Mouse (Mus musculus): ENCODE measurements around the gene Thsd7b. TPM values are rescaled to one million over a fixed set of nuclear protein-coding genes. Genes with fewer than 3 reads are reported as not detected.
A peak's percentile ranks its signal among the peaks of the same experiment; 100 is the strongest.
"Not testable (repeated sequence)": the region's sequence is repeated elsewhere in the genome, so short reads cannot be mapped to it uniquely, and the experiment has no call there.

The Thsd7b gene
- polyA plus RNA-seq, 1 experiment from 2014 or later: 3.7 TPM

DNA sequence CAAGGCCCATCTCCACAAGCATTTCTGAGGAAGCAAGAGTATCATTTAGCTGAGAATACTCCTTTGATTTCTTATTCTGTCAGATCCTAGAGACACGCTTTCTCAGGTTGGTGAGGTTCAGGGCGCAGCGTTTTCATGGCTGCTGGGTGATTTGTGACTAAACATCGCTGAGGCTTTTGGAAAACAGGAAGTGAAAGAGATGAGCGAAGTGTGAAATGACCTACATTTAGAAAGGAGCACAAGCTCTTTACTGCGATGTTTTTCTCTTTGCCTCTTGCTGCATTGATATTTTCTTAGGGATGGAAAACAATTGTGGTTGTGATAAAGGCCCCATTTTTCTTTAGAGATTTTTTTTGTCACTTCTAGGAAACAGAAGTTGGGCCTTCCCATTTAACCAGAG lies 351.4 kb downstream of the Thsd7b start:
- Histone ChIP-seq H3K4me2 (ENCODE audit: low read depth, low read length, severe bottlenecking) (no peak overlapping the region), H3K27me3 (ENCODE audit: control insufficient read depth, insufficient read depth, low read length) (no peaks in the 10 kb centered on the region), H3K4me3 (ENCODE audit: low read depth, low read length) (no peak overlapping the region), H3K9me3 (ENCODE audit: control insufficient read depth, low read length) (no peaks in the 10 kb centered on the region), H3K36me3 (ENCODE audit: control insufficient read depth, insufficient read depth, low read length) (no peaks in the 10 kb centered on the region), H3K27ac (ENCODE audit: low read depth, low read length) (no peak overlapping the region), H3K9ac (ENCODE audit: low read length) (no peak overlapping the region), H3K4me1 (replicated peaks; ENCODE audit: control insufficient read depth, insufficient read depth, low read length) (no peaks in the 10 kb centered on the region)
- 88% methylated on average over 6 of the region's 6 CpGs for WGBS
- ATAC-seq (replicated peaks; ENCODE audit: low FRiP score) (no peak), DNase-seq (ENCODE audit: low spot score) (no peak)

DNA sequence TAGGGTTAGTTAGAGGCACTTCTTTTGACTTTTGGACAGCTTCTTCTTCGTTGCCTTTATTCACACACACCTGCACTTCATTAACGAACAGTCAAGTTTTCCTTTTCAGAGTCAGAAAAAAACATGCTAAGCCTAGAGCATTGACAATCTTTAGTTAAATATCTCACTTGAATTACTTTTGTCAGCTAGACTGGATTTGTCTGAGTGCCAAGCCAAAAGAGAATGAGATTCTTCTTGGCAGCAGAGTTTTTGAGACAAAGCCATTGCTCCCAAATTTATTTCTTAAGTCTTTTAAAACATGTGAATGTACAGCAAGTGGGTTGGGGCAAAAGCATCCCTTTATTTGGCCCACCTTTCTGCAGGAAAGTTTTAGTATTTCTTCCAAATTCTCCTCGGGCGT lies 362.0 kb downstream of the Thsd7b start:
- 74% methylated on average over 4 of the region's 4 CpGs for WGBS
- H3K4me1 ChIP-seq (replicated peaks; ENCODE audit: control insufficient read depth, insufficient read depth, low read length): no peaks in the 10 kb centered on the region
- H3K4me2 ChIP-seq (ENCODE audit: low read depth, low read length, severe bottlenecking): no peak overlapping the region
- no peaks in the 10 kb centered on the region for H3K9me3 ChIP-seq (ENCODE audit: control insufficient read depth, low read length)
- no peaks in the 10 kb centered on the region for H3K36me3 ChIP-seq (ENCODE audit: control insufficient read depth, insufficient read depth, low read length)
- no peak for ATAC-seq (replicated peaks; ENCODE audit: low FRiP score)
- no peak for DNase-seq (ENCODE audit: low spot score)
- no peak overlapping the region for H3K27ac ChIP-seq (ENCODE audit: low read depth, low read length)
- no peaks in the 10 kb centered on the region for H3K27me3 ChIP-seq (ENCODE audit: control insufficient read depth, insufficient read depth, low read length)
- no peak overlapping the region for H3K9ac ChIP-seq (ENCODE audit: low read length)
- H3K4me3 ChIP-seq (ENCODE audit: low read depth, low read length): no peak overlapping the region

DNA sequence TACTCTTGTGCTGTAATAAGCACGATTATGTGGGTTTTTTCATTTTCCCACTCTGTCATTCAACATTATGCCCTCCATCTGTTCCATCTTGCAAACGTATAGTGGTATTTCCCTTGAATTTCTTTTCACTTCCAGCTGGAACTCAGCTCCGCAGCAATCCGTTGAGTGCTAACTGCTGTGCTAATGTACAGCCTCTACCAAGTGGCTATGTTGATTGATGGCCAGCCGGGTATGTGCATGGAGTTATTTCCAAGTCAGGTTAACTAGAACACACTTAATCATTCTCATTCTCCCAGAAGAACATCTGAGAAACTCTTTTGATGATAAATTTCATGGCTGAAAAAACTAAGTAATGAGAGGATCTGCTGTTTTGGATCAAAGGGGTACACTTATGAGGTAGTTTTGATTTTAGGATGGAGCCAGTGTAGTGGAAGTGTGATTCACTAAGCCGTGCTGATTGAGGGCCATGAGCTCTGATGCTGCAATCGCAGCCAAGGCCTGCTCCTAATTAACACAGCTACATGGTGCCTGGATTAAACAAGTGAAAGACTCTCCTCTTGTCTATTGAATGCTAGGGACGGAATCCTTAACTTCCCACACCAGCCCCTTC lies 371.3 kb downstream of the Thsd7b start:
- no peaks in the 10 kb centered on the region for H3K9me3 ChIP-seq (ENCODE audit: control insufficient read depth, low read length)
- H3K27ac ChIP-seq (ENCODE audit: low read depth, low read length): peak overlapping the region; percentile 71; the same call in 1 of the 2 replicates
- ATAC-seq (replicated peaks; ENCODE audit: low FRiP score): peak; percentile 94
- no peaks in the 10 kb centered on the region for H3K36me3 ChIP-seq (ENCODE audit: control insufficient read depth, insufficient read depth, low read length)
- H3K4me2 ChIP-seq (ENCODE audit: low read depth, low read length, severe bottlenecking): no peak overlapping the region
- peak; percentile 62 for DNase-seq (ENCODE audit: low spot score)
- H3K27me3 ChIP-seq (ENCODE audit: control insufficient read depth, insufficient read depth, low read length): no peaks in the 10 kb centered on the region
- H3K4me3 ChIP-seq (ENCODE audit: low read depth, low read length): no peak overlapping the region
- WGBS: 31% methylated on average over 8 of the region's 8 CpGs
- no peak overlapping the region for H3K9ac ChIP-seq (ENCODE audit: low read length)
- no peaks in the 10 kb centered on the region; the same call in 1 of the 2 replicates for H3K4me1 ChIP-seq (replicated peaks; ENCODE audit: control insufficient read depth, insufficient read depth, low read length)

DNA sequence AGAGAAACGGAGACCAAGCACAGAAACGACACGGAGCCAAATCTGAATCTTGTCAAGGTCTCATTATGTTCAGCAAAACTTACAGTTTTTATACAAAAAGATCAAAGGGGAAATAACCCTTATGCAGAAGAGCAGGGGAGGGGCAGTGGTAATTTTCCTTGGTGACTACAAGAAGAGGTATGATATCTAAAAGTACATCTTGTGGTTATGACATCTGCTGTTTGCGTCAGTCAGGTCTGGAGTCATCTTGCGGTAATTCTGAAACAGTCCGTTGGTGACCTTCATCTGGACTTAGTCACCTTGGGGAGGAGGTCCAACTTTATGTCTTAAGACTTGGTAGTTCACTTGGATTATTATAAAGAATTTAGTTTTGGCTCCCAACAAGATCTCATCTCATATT lies 378.3 kb downstream of the Thsd7b start:
- H3K9me3 ChIP-seq (ENCODE audit: control insufficient read depth, low read length); DNase-seq (ENCODE audit: low spot score); H3K4me3 ChIP-seq (ENCODE audit: low read depth, low read length); ATAC-seq (replicated peaks; ENCODE audit: low FRiP score); H3K27me3 ChIP-seq (ENCODE audit: control insufficient read depth, insufficient read depth, low read length); H3K4me1 ChIP-seq (replicated peaks; ENCODE audit: control insufficient read depth, insufficient read depth, low read length); H3K9ac ChIP-seq (ENCODE audit: low read length); H3K36me3 ChIP-seq (ENCODE audit: control insufficient read depth, insufficient read depth, low read length); H3K27ac ChIP-seq (ENCODE audit: low read depth, low read length); H3K4me2 ChIP-seq (ENCODE audit: low read depth, low read length, severe bottlenecking): not testable (repeated sequence)
- WGBS: 97% methylated on average over 6 of the region's 6 CpGs

DNA sequence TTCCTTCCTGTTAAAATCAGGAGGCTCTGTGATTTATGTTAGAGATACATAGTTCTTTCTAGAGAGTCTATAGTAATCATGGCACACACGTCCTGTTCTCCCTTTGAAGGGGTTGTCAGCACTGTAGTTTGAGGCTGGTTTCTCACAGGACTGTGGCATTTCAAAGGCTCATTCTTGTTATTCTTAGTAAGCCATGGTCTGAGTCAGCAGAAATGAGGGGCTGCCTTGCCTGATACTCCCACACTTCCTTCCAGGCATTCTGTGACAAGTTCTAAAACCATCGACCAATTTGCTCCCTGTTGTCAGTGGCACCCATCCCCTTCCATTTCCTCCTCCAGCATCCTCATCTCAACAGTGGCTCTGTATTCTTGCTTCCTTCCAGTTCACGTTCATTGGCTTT lies 384.9 kb downstream of the Thsd7b start:
- Histone ChIP-seq H3K27me3 (ENCODE audit: control insufficient read depth, insufficient read depth, low read length) (no peaks in the 10 kb centered on the region), H3K27ac (ENCODE audit: low read depth, low read length) (no peak overlapping the region), H3K4me1 (replicated peaks; ENCODE audit: control insufficient read depth, insufficient read depth, low read length) (no peaks in the 10 kb centered on the region), H3K9ac (ENCODE audit: low read length) (no peak overlapping the region), H3K4me2 (ENCODE audit: low read depth, low read length, severe bottlenecking) (no peak overlapping the region), H3K36me3 (ENCODE audit: control insufficient read depth, insufficient read depth, low read length) (no peaks in the 10 kb centered on the region), H3K4me3 (ENCODE audit: low read depth, low read length) (no peak overlapping the region), H3K9me3 (ENCODE audit: control insufficient read depth, low read length) (no peaks in the 10 kb centered on the region)
- DNase-seq (ENCODE audit: low spot score): no peak
- no peak for ATAC-seq (replicated peaks; ENCODE audit: low FRiP score)
- 76% methylated on average over 3 of the region's 3 CpGs for WGBS

DNA sequence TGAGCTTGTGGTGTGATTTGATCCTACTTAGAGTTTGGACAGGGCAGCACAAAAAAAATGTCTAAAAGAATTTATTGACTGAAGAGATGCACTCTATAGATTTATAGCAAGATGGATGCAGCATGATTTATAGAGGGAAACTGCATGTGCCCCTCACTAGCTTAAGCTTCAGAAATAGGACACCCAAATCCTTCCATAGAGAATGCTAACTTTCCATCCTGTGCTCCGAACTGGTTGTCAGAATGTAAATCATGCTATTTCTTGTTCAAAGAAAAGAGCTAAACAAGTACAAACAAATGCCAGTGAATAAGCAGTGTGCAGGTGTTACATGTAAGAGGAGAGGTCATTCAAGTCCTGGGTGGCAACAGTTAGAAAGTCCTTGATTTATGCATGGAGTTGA lies 402.8 kb downstream of the Thsd7b start:
- no peaks in the 10 kb centered on the region for H3K27me3 ChIP-seq (ENCODE audit: control insufficient read depth, insufficient read depth, low read length)
- no peak overlapping the region for H3K4me2 ChIP-seq (ENCODE audit: low read depth, low read length, severe bottlenecking)
- H3K27ac ChIP-seq (ENCODE audit: low read depth, low read length): no peak overlapping the region
- H3K36me3 ChIP-seq (ENCODE audit: control insufficient read depth, insufficient read depth, low read length): no peaks in the 10 kb centered on the region
- no peaks in the 10 kb centered on the region for H3K9me3 ChIP-seq (ENCODE audit: control insufficient read depth, low read length)
- H3K9ac ChIP-seq (ENCODE audit: low read length): no peak overlapping the region
- ATAC-seq (replicated peaks; ENCODE audit: low FRiP score) (no peak), DNase-seq (ENCODE audit: low spot score) (no peak)
- H3K4me3 ChIP-seq (ENCODE audit: low read depth, low read length): no peak overlapping the region
- 80% methylated on average over 1 of the region's 1 CpGs for WGBS
- H3K4me1 ChIP-seq (replicated peaks; ENCODE audit: control insufficient read depth, insufficient read depth, low read length): no peaks in the 10 kb centered on the region

DNA sequence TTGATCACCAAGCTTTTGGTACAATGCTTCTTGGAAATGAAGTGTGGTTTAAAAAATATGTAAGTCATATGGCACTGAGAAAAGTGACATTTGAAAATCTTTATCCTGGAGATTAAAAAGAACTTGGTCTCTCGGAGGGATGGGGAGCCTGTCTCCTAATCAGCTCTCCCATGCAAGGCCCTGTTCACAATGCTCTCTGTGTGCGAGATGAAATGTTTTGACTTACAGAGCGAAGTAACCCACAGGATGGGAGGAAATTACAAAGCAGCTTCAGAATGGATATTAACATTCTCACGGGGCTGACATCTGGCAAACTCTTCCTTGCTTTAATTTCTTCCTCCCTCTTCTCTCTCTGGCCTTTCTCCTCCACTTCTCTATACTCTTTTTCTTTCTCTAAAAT lies 405.7 kb downstream of the Thsd7b start:
- Histone ChIP-seq H3K9me3 (ENCODE audit: control insufficient read depth, low read length) (no peaks in the 10 kb centered on the region), H3K36me3 (ENCODE audit: control insufficient read depth, insufficient read depth, low read length) (no peaks in the 10 kb centered on the region), H3K4me1 (replicated peaks; ENCODE audit: control insufficient read depth, insufficient read depth, low read length) (no peaks in the 10 kb centered on the region), H3K4me3 (ENCODE audit: low read depth, low read length) (no peak overlapping the region), H3K27ac (ENCODE audit: low read depth, low read length) (no peak overlapping the region), H3K4me2 (ENCODE audit: low read depth, low read length, severe bottlenecking) (no peak overlapping the region), H3K9ac (ENCODE audit: low read length) (no peak overlapping the region), H3K27me3 (ENCODE audit: control insufficient read depth, insufficient read depth, low read length) (no peaks in the 10 kb centered on the region)
- 38% methylated on average over 4 of the region's 4 CpGs for WGBS
- DNase-seq (ENCODE audit: low spot score) (no peak), ATAC-seq (replicated peaks; ENCODE audit: low FRiP score) (no peak)

DNA sequence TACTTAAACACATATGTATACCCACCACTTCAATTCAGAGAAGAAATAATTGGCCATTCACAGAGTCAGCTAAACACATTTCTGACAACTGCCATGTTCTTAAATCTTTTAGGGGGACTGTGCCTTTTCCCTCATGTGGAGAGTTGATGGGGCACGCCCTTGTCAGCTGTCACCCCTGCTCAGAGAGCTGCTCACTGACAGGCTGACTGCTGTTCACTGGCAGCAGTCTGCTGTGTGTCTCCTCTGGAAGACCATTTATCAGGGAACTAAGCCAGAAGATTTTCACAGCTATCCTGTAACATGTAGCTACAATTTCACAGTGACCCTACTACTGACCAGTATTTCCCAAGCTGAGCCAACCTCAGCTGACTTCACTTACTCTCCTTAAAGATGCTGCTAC lies 432.6 kb downstream of the Thsd7b start:
- H3K4me1 ChIP-seq (replicated peaks; ENCODE audit: control insufficient read depth, insufficient read depth, low read length): no peaks in the 10 kb centered on the region
- H3K4me3 ChIP-seq (ENCODE audit: low read depth, low read length): no peak overlapping the region
- 75% methylated on average over 1 of the region's 1 CpGs for WGBS
- no peak overlapping the region for H3K9ac ChIP-seq (ENCODE audit: low read length)
- DNase-seq (ENCODE audit: low spot score): no peak
- H3K27me3 ChIP-seq (ENCODE audit: control insufficient read depth, insufficient read depth, low read length): no peaks in the 10 kb centered on the region
- no peak overlapping the region for H3K4me2 ChIP-seq (ENCODE audit: low read depth, low read length, severe bottlenecking)
- no peak for ATAC-seq (replicated peaks; ENCODE audit: low FRiP score)
- H3K9me3 ChIP-seq (ENCODE audit: control insufficient read depth, low read length): no peaks in the 10 kb centered on the region
- no peak overlapping the region for H3K27ac ChIP-seq (ENCODE audit: low read depth, low read length)
- no peaks in the 10 kb centered on the region for H3K36me3 ChIP-seq (ENCODE audit: control insufficient read depth, insufficient read depth, low read length)

DNA sequence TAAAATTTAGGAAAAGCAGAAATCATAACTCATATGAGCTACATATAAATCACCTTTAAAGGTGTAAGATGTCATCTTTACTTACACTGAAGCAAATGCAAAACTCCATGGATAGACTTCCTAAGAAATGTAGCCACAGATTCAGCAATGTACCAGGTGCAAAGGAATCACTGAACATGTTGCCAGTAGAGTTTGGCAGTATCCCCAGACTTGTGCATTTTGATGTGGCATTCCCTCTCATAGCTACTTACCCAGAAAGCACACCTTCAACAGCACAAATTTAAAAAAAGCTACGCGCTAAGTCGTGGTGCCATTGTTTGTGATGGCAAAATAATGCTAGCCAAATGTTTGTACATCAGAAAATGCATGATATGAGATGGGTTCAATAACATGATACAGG lies 439.6 kb downstream of the Thsd7b start:
- DNase-seq (ENCODE audit: low spot score) (no peak), ATAC-seq (replicated peaks; ENCODE audit: low FRiP score) (no peak)
- H3K4me2 ChIP-seq (ENCODE audit: low read depth, low read length, severe bottlenecking): no peak overlapping the region
- WGBS: 93% methylated on average over 3 of the region's 3 CpGs
- H3K4me3 ChIP-seq (ENCODE audit: low read depth, low read length): no peak overlapping the region
- no peak overlapping the region for H3K9ac ChIP-seq (ENCODE audit: low read length)
- H3K4me1 ChIP-seq (replicated peaks; ENCODE audit: control insufficient read depth, insufficient read depth, low read length): no peaks in the 10 kb centered on the region
- no peaks in the 10 kb centered on the region for H3K27me3 ChIP-seq (ENCODE audit: control insufficient read depth, insufficient read depth, low read length)
- no peaks in the 10 kb centered on the region for H3K36me3 ChIP-seq (ENCODE audit: control insufficient read depth, insufficient read depth, low read length)
- H3K9me3 ChIP-seq (ENCODE audit: control insufficient read depth, low read length): no peaks in the 10 kb centered on the region
- H3K27ac ChIP-seq (ENCODE audit: low read depth, low read length): no peak overlapping the region
